Comparison of ENCODE assay signal across 32 mouse cellular contexts in genomic region chr12:82159372-82159771, GRCm38 (mm10). TPM values are rescaled to one million over a fixed set of nuclear protein-coding genes. Genes with fewer than 3 reads are reported as not detected.
DNase-seq lines count a peak whose midpoint lies in the region; ATAC-seq and TF ChIP-seq lines count a peak whose summit lies in the region.
"Had no signal": no experiment of that assay in that cellular context is flagged by ENCODE, and none has a peak within 500 bp of the region (broad histone marks: within the 10 kb centered on the region; RNA-seq: fewer than 3 reads in every experiment).

No protein-coding gene starts in this region.

- intact Hi-C loops in heart, adult 2 months (cut with DNase I) = no loop called here

- H3K9ac ChIP-seq in heart, adult 2 months (ENCODE audit: low read depth, low read length) = no peak overlapping the region
- no peak overlapping the region for H3K9ac ChIP-seq in heart, embryonic 11.5 days (ENCODE audit: low read depth, low read length)
- no peak overlapping the region for H3K9ac ChIP-seq in lung, postnatal 0 days (replicated peaks; ENCODE audit: low read depth)
- no peak overlapping the region for H3K9ac ChIP-seq in stomach, postnatal 0 days (ENCODE audit: low read length)
- H3K9ac ChIP-seq: embryonic facial prominence, embryonic 12.5 days; heart, embryonic 12.5 days; hindbrain, embryonic 13.5 days; limb, embryonic 15.5 days; liver, embryonic 14.5 days; lung, embryonic 14.5 days; neural tube, embryonic 15.5 days; stomach, embryonic 15.5 days had no signal

- H3K36me3 ChIP-seq in heart, adult 2 months (ENCODE audit: control insufficient read depth, insufficient read depth, low read length) = no peaks in the 10 kb centered on the region
- no peaks in the 10 kb centered on the region for H3K36me3 ChIP-seq in heart, embryonic 11.5 days (ENCODE audit: control insufficient read depth, insufficient read depth, low read length)
- no peaks in the 10 kb centered on the region for H3K36me3 ChIP-seq in lung, postnatal 0 days (ENCODE audit: insufficient read depth, low read length)
- H3K36me3 ChIP-seq in stomach, postnatal 0 days (ENCODE audit: control insufficient read depth, insufficient read depth, low read length) = no peaks in the 10 kb centered on the region
- H3K36me3 ChIP-seq: embryonic facial prominence, embryonic 12.5 days; heart, embryonic 12.5 days; hindbrain, embryonic 13.5 days; limb, embryonic 10.5 days; limb, embryonic 15.5 days; neural tube, embryonic 15.5 days; stomach, embryonic 15.5 days had no signal

- whole genome bisulfite sequencing in heart, adult 2 months = 98% methylated on average over 3 of the region's 3 CpGs
- WGBS in heart, embryonic 11.5 days (ENCODE audit: insufficient replicate concordance) = 88% methylated on average over 3 of the region's 3 CpGs
- WGBS in lung, postnatal 0 days = 100% methylated on average over 3 of the region's 3 CpGs
- WGBS in stomach, postnatal 0 days = 96% methylated on average over 3 of the region's 3 CpGs

- no peaks in the 10 kb centered on the region for H3K27me3 ChIP-seq in heart, adult 2 months (ENCODE audit: control insufficient read depth, insufficient read depth, low read length)
- H3K27me3 ChIP-seq in heart, embryonic 11.5 days (ENCODE audit: control insufficient read depth, insufficient read depth, low read length) = no peaks in the 10 kb centered on the region
- no peaks in the 10 kb centered on the region for H3K27me3 ChIP-seq in lung, postnatal 0 days (replicated peaks; ENCODE audit: insufficient read depth, low read length)
- H3K27me3 ChIP-seq in stomach, postnatal 0 days (ENCODE audit: control insufficient read depth, insufficient read depth, low read length) = no peaks in the 10 kb centered on the region
- H3K27me3 ChIP-seq: embryonic facial prominence, embryonic 12.5 days; heart, embryonic 12.5 days; hindbrain, embryonic 13.5 days; limb, embryonic 15.5 days; neural tube, embryonic 15.5 days; stomach, embryonic 15.5 days had no signal

- peaks cover 2% of the 10 kb centered on the region; the same call in 1 of the 2 replicates for H3K4me1 ChIP-seq in heart, adult 2 months (ENCODE audit: control insufficient read depth, insufficient read depth, low read length)
- no peaks in the 10 kb centered on the region for H3K4me1 ChIP-seq in heart, embryonic 11.5 days (ENCODE audit: control insufficient read depth, insufficient read depth, low read length)
- no peaks in the 10 kb centered on the region for H3K4me1 ChIP-seq in lung, postnatal 0 days (ENCODE audit: insufficient read depth, low read depth, low read length)
- no peaks in the 10 kb centered on the region for H3K4me1 ChIP-seq in stomach, postnatal 0 days (replicated peaks; ENCODE audit: control insufficient read depth, insufficient read depth)
- H3K4me1 ChIP-seq: embryonic facial prominence, embryonic 12.5 days; heart, embryonic 12.5 days; hindbrain, embryonic 13.5 days; limb, embryonic 10.5 days; limb, embryonic 15.5 days; stomach, embryonic 15.5 days had no signal

- no peak for ATAC-seq in heart, embryonic 11.5 days (replicated peaks; ENCODE audit: insufficient number of reproducible peaks, low FRiP score, low TSS enrichment)
- no peak for ATAC-seq in lung, postnatal 0 days
- no peak for ATAC-seq in stomach, postnatal 0 days (ENCODE audit: low FRiP score, low TSS enrichment)
- ATAC-seq: CD4-positive, CD25-positive, alpha-beta regulatory T cell, adult 4 months; forebrain, embryonic 14.5 days had no signal

- H3K9me3 ChIP-seq in heart, embryonic 11.5 days (replicated peaks; ENCODE audit: control insufficient read depth, low read length) = no peaks in the 10 kb centered on the region
- H3K9me3 ChIP-seq in lung, postnatal 0 days (ENCODE audit: low read length) = no peaks in the 10 kb centered on the region
- H3K9me3 ChIP-seq in stomach, postnatal 0 days (ENCODE audit: control insufficient read depth, low read length) = no peaks in the 10 kb centered on the region
- H3K9me3 ChIP-seq: hindbrain, embryonic 13.5 days; limb, embryonic 10.5 days; limb, embryonic 15.5 days; neural tube, embryonic 15.5 days; stomach, embryonic 15.5 days had no signal

- TF ChIP-seq EP300 in heart, adult 2 months (IDR thresholded peaks at IDR 0.05; ENCODE audit: insufficient read depth, low read depth, low read length) = no peak
- TF ChIP-seq EP300 in lung, postnatal 0 days (IDR thresholded peaks at IDR 0.05) = no peak
- TF ChIP-seq EP300 in stomach, postnatal 0 days (optimal IDR thresholded peaks at IDR 0.05) = no peak

- no peak overlapping the region for H3K4me2 ChIP-seq in heart, embryonic 11.5 days
- H3K4me2 ChIP-seq in lung, postnatal 0 days (replicated peaks; ENCODE audit: low read depth, low read length) = no peak overlapping the region
- H3K4me2 ChIP-seq in stomach, postnatal 0 days (replicated peaks; ENCODE audit: low read depth) = no peak overlapping the region
- H3K4me2 ChIP-seq: embryonic facial prominence, embryonic 12.5 days; heart, embryonic 12.5 days; hindbrain, embryonic 13.5 days; limb, embryonic 15.5 days; lung, embryonic 14.5 days; neural tube, embryonic 15.5 days; stomach, embryonic 15.5 days had no signal

- TF ChIP-seq CTCF in heart, adult 2 months (IDR thresholded peaks at IDR 0.05) = 0 out of 2 replicates have a peak, but pooled peaks have one; percentile 13
- 0 out of 2 replicates have a peak, but pooled peaks have one; percentile 13 for TF ChIP-seq CTCF in lung, postnatal 0 days (IDR thresholded peaks at IDR 0.05)
- TF ChIP-seq CTCF in stomach, postnatal 0 days (IDR thresholded peaks at IDR 0.05; ENCODE audit: low read depth) = peak; percentile 18; the same call in 1 of the 2 replicates

- H3K4me3 ChIP-seq in heart, adult 2 months = no peak overlapping the region
- H3K4me3 ChIP-seq in heart, embryonic 11.5 days (ENCODE audit: low read depth, low read length) = no peak overlapping the region
- no peak overlapping the region for H3K4me3 ChIP-seq in lung, postnatal 0 days (ENCODE audit: low read depth, low read length)
- no peak overlapping the region for H3K4me3 ChIP-seq in stomach, postnatal 0 days (ENCODE audit: low read depth, low read length)
- H3K4me3 ChIP-seq: embryonic facial prominence, embryonic 12.5 days; heart, embryonic 12.5 days; hindbrain, embryonic 13.5 days; limb, embryonic 10.5 days; limb, embryonic 15.5 days; megakaryocyte, embryonic 14.5 days; neural tube, embryonic 15.5 days; stomach, embryonic 15.5 days had no signal

- no peak for TF ChIP-seq POLR2A in heart, adult 2 months (IDR thresholded peaks at IDR 0.05; ENCODE audit: insufficient read depth, low read depth, low read length)

- H3K27ac ChIP-seq in heart, adult 2 months = no peak overlapping the region
- no peak overlapping the region for H3K27ac ChIP-seq in heart, embryonic 11.5 days (ENCODE audit: low read depth, low read length)
- no peak overlapping the region for H3K27ac ChIP-seq in lung, postnatal 0 days (ENCODE audit: low read length)
- no peak overlapping the region for H3K27ac ChIP-seq in stomach, postnatal 0 days (replicated peaks)
- H3K27ac ChIP-seq: embryonic facial prominence, embryonic 12.5 days; hindbrain, embryonic 13.5 days; limb, embryonic 10.5 days; limb, embryonic 15.5 days; liver, embryonic 14.5 days; neural tube, embryonic 15.5 days; stomach, embryonic 15.5 days had no signal

- no peak for DNase-seq in heart, adult 2 months
- no peak for DNase-seq in lung, postnatal 0 days (ENCODE audit: low spot score)
- DNase-seq in lung, postnatal 36 days = no peak
- DNase-seq in ES-CJ7 (ENCODE audit: low read depth, low spot score) = peak; percentile 14
- no peak for DNase-seq in stomach, postnatal 0 days (ENCODE audit: low spot score)
- DNase-seq in embryo, embryonic 11 days = no peak
- DNase-seq: adrenal gland, postnatal 14 days; cerebellum, adult 11 months; cerebellum, adult 9-10 months; cerebellum, postnatal 36 days; heart, postnatal 4 days; kidney, adult 2 months; kidney, postnatal 36 days; layer of hippocampus, postnatal 36 days; lung, embryonic 14.5 days; midbrain, embryonic 14.5 days; retina, postnatal 1 day; right cerebral cortex, postnatal 14 days; thymus, adult 2 months; thymus, postnatal 36 days had no signal

- H3K79me2 ChIP-seq in heart, adult 2 months (replicated peaks; ENCODE audit: control insufficient read depth, insufficient read depth, low read length) = no peaks in the 10 kb centered on the region

RNA-seq across cellular contexts. Expression of gene Sipa1l1, which starts 9.7 kb away (rescaled TPM):
- 1 to 10 TPM; 6.9 to 9.1 TPM for total RNA-seq in heart, adult 2 months (2021)
- polyA plus RNA-seq in heart, adult 2 months (2012; rRNA removed) = 8.4 and 9.9 TPM in 2 replicates
- polyA plus RNA-seq in heart, embryonic 11.5 days (2014; fragmentation: Nextera tagmentation; extraction: Ambion mirVana) = 33.5 and 37.2 TPM in 2 replicates
- polyA plus RNA-seq in lung, postnatal 0 days (2015; fragmentation: Nextera tagmentation; extraction: Ambion mirVana) = 10.2 and 11.7 TPM in 2 replicates
- 9.2 and 9.7 TPM in 2 replicates for polyA plus RNA-seq in stomach, postnatal 0 days (2015; fragmentation: Nextera tagmentation; extraction: Ambion mirVana)
